Mouse (Mus musculus): ENCODE measurements around the gene Hnrnpll. TPM values are rescaled to one million over a fixed set of nuclear protein-coding genes. Genes with fewer than 3 reads are reported as not detected.

Hnrnpll gene
- total and polyA plus RNA-seq, 2 experiments from 2014 or later = 40.0 to 41.8 TPM

GRCm38 (mm10) chr17:79981758-79982481, 80.2 kb downstream of the Hnrnpll start:
- no peak overlapping the region for H3K27ac ChIP-seq
- 67% methylated on average over 12 of the region's 12 CpGs for WGBS
- H3K4me1 ChIP-seq (ENCODE audit: insufficient read depth, low read length) = 0 out of 2 replicates have a peak, but pooled peaks cover 2% of the 10 kb centered on the region
- ATAC-seq = peak; percentile 52
- no peak overlapping the region for H3K4me2 ChIP-seq (ENCODE audit: low read depth, low read length)
- no peak overlapping the region; the same call in 1 of the 2 replicates for H3K9ac ChIP-seq (replicated peaks; ENCODE audit: low read length)
- H3K27me3 ChIP-seq (ENCODE audit: insufficient read depth, low read length) = no peaks in the 10 kb centered on the region
- no peaks in the 10 kb centered on the region for H3K9me3 ChIP-seq (ENCODE audit: low read length)
- H3K4me3 ChIP-seq (ENCODE audit: low read length) = no peak overlapping the region
- DNase-seq (ENCODE audit: low spot score) = peak; percentile 25
- H3K36me3 ChIP-seq (ENCODE audit: insufficient read depth, low read length) = no peaks in the 10 kb centered on the region
- no peak for TF ChIP-seq CTCF (IDR thresholded peaks at IDR 0.05; ENCODE audit: low read depth)

- H3K27ac ChIP-seq = no peak overlapping the region
- DNase-seq (ENCODE audit: low spot score) = no peak
- H3K4me2 ChIP-seq (ENCODE audit: low read depth, low read length) = no peak overlapping the region
- 75% methylated on average over 6 of the region's 6 CpGs for WGBS
- no peak overlapping the region for H3K9ac ChIP-seq (replicated peaks; ENCODE audit: low read length)
- no peak for ATAC-seq
- no peak overlapping the region for H3K4me3 ChIP-seq (ENCODE audit: low read length)
- H3K9me3 ChIP-seq (ENCODE audit: low read length) = no peaks in the 10 kb centered on the region
- TF ChIP-seq CTCF (IDR thresholded peaks at IDR 0.05; ENCODE audit: low read depth) = no peak
- H3K4me1 ChIP-seq (ENCODE audit: insufficient read depth, low read length) = 0 out of 2 replicates have a peak, but pooled peaks cover 2% of the 10 kb centered on the region
- H3K27me3 ChIP-seq (ENCODE audit: insufficient read depth, low read length) = no peaks in the 10 kb centered on the region
- H3K36me3 ChIP-seq (ENCODE audit: insufficient read depth, low read length) = no peaks in the 10 kb centered on the region
These were observed 80.8 kb downstream of the Hnrnpll start for GRCm38 (mm10) chr17:79981348-79981747.

GRCm38 (mm10) chr17:79980421-79981120, 81.6 kb downstream of the Hnrnpll start:
- TF ChIP-seq CTCF (IDR thresholded peaks at IDR 0.05; ENCODE audit: low read depth) = no peak
- Histone ChIP-seq H3K27me3 (ENCODE audit: insufficient read depth, low read length) (no peaks in the 10 kb centered on the region), H3K4me1 (ENCODE audit: insufficient read depth, low read length) (0 out of 2 replicates have a peak, but pooled peaks cover 2% of the 10 kb centered on the region), H3K4me2 (ENCODE audit: low read depth, low read length) (no peak overlapping the region), H3K36me3 (ENCODE audit: insufficient read depth, low read length) (no peaks in the 10 kb centered on the region), H3K9ac (replicated peaks; ENCODE audit: low read length) (no peak overlapping the region), H3K9me3 (ENCODE audit: low read length) (no peaks in the 10 kb centered on the region), H3K27ac (no peak overlapping the region), H3K4me3 (ENCODE audit: low read length) (no peak overlapping the region)
- 76% methylated on average over 10 of the region's 10 CpGs for WGBS
- no peak for ATAC-seq
- no peak for DNase-seq (ENCODE audit: low spot score)

Other genes starting within 250 kb of the Hnrnpll start
- 24.3 and 30.5 TPM in 2 replicates for gene Atl2, start 166.2 kb downstream of the Hnrnpll start, total RNA-seq (2014; rRNA removed)
- 34.9 and 37.2 TPM in 2 replicates for gene Atl2, start 166.2 kb downstream of the Hnrnpll start, polyA plus RNA-seq (2015; fragmentation: Nextera tagmentation; extraction: Ambion mirVana)
- gene Galm, start 65.1 kb upstream of the Hnrnpll start, total RNA-seq (2014; rRNA removed) = 1.9 and 2.6 TPM in 2 replicates
- gene Galm, start 65.1 kb upstream of the Hnrnpll start, polyA plus RNA-seq (2015; fragmentation: Nextera tagmentation; extraction: Ambion mirVana) = 2.4 and 2.8 TPM in 2 replicates
- 111 and 129 TPM in 2 replicates for gene Srsf7, start 145.0 kb upstream of the Hnrnpll start, total RNA-seq (2014; rRNA removed)
- gene Srsf7, start 145.0 kb upstream of the Hnrnpll start, polyA plus RNA-seq (2015; fragmentation: Nextera tagmentation; extraction: Ambion mirVana) = 227 and 240 TPM in 2 replicates
- gene Ttc39d, start 145.1 kb upstream of the Hnrnpll start, total RNA-seq (2014; rRNA removed) = not detected in 2 replicates
- 0.09 TPM in 1 of 2 replicates, not detected in the other for gene Ttc39d, start 145.1 kb upstream of the Hnrnpll start, polyA plus RNA-seq (2015; fragmentation: Nextera tagmentation; extraction: Ambion mirVana)
- gene Gemin6, start 162.1 kb upstream of the Hnrnpll start, total RNA-seq (2014; rRNA removed) = 2.1 and 3.3 TPM in 2 replicates
- 17.9 and 19.1 TPM in 2 replicates for gene Gemin6, start 162.1 kb upstream of the Hnrnpll start, polyA plus RNA-seq (2015; fragmentation: Nextera tagmentation; extraction: Ambion mirVana)
- gene Morn2, start 227.9 kb upstream of the Hnrnpll start, total RNA-seq (2014; rRNA removed) = 13.4 and 17.1 TPM in 2 replicates
- gene Morn2, start 227.9 kb upstream of the Hnrnpll start, polyA plus RNA-seq (2015; fragmentation: Nextera tagmentation; extraction: Ambion mirVana) = 54.5 and 56.3 TPM in 2 replicates
- gene Dhx57, start 228.1 kb upstream of the Hnrnpll start, total RNA-seq (2014; rRNA removed) = 51.2 and 54.3 TPM in 2 replicates
- 30.0 and 31.5 TPM in 2 replicates for gene Dhx57, start 228.1 kb upstream of the Hnrnpll start, polyA plus RNA-seq (2015; fragmentation: Nextera tagmentation; extraction: Ambion mirVana)
- gene Arhgef33, start 245.1 kb upstream of the Hnrnpll start, total RNA-seq (2014; rRNA removed) = 28.4 and 38.2 TPM in 2 replicates
- 9.0 and 11.1 TPM in 2 replicates for gene Arhgef33, start 245.1 kb upstream of the Hnrnpll start, polyA plus RNA-seq (2015; fragmentation: Nextera tagmentation; extraction: Ambion mirVana)

Measured in hindbrain, postnatal 0 days (tissue).